Mouse (Mus musculus) limb, embryonic 11.5 days (tissue): Measurements from ENCODE around the gene Prkca. TPM values are rescaled to one million over a fixed set of nuclear protein-coding genes. Genes with fewer than 3 reads are reported as not detected.

ENCODE experiments used
- ATAC-seq: fragments of 200-750 bp; cut with Nextera tagmentation; 2 replicates; pipeline ENCODE4 v1.8.0; 2017; ENCODE audit warnings: low read depth; ENCODE audit not compliant: insufficient number of reproducible peaks, low FRiP score, low TSS enrichment
- DNase-seq: peaks from one replicate; pipeline ENCODE4 v3.0.0-alpha.2; 2015; ENCODE audit warnings: low spot score
- H3K27ac ChIP-seq: fragments of 300-500 bp; sonication (generic); replicated peaks from 2 replicates; pipeline ENCODE4 v1.5.1; 2014; ENCODE audit warnings: low read depth, mild to moderate bottlenecking, low read length
- H3K27me3 ChIP-seq: fragments of 300-500 bp; sonication (generic); 2 replicates; pipeline ENCODE4 v1.6.1; 2014; ENCODE audit warnings: mild to moderate bottlenecking, low read length, mixed read lengths; ENCODE audit not compliant: control insufficient read depth, insufficient read depth
- H3K36me3 ChIP-seq: fragments of 300-500 bp; sonication (generic); 2 replicates; pipeline ENCODE4 v1.6.1; 2014; ENCODE audit warnings: mild to moderate bottlenecking, low read length, moderate library complexity, mixed read lengths; ENCODE audit not compliant: control insufficient read depth, insufficient read depth
- H3K4me1 ChIP-seq: fragments of 300-500 bp; sonication (generic); 2 replicates; pipeline ENCODE4 v1.6.1; 2014; ENCODE audit warnings: low read length, mixed read lengths; ENCODE audit not compliant: control insufficient read depth, insufficient read depth
- H3K4me2 ChIP-seq: fragments of 300-500 bp; sonication (generic); 2 replicates; pipeline ENCODE4 v1.6.1; 2014; ENCODE audit warnings: low read depth, mild to moderate bottlenecking, moderate library complexity; ENCODE audit not compliant: severe bottlenecking
- H3K4me3 ChIP-seq: fragments of 300-500 bp; sonication (generic); 2 replicates; pipeline ENCODE4 v1.5.1; 2014; ENCODE audit warnings: low read depth, low read length
- H3K9ac ChIP-seq: fragments of 300-500 bp; sonication (generic); 2 replicates; pipeline ENCODE4 v1.6.1; 2014; ENCODE audit warnings: mild to moderate bottlenecking, low read length
- H3K9me3 ChIP-seq: fragments of 300-500 bp; sonication (generic); 2 replicates; pipeline ENCODE4 v1.6.1; 2016; ENCODE audit warnings: low read length; ENCODE audit not compliant: control insufficient read depth
- WGBS: fragments of 180-500 bp; shearing (Covaris S2); extraction: QIAGEN DNeasy Blood & Tissue Kit; methylation state at CpG from one replicate; pipeline ENCODE4 v1.1.7; 2014; 5-methylcytosine and 5-hydroxymethylcytosine counted together
- polyA plus RNA-seq: library from polyadenylated mRNA; unstranded; fragments of >200 nt; fragmentation: Nextera tagmentation; extraction: Ambion mirVana; gene quantifications from 2 replicates; pipeline ENCODE4 v1.2.1, GENCODE M21; 2014

Prkca gene
- polyA plus RNA-seq, 1 experiment from 2014 or later: 6.3 TPM

- H3K9ac ChIP-seq: no peak overlapping the region
- H3K36me3 ChIP-seq: no peaks in the 10 kb centered on the region
- no peak for ATAC-seq
- no peak overlapping the region for H3K4me3 ChIP-seq
- H3K27ac ChIP-seq: no peak overlapping the region
- 61% methylated on average over 12 of the region's 12 CpGs for WGBS
- H3K4me2 ChIP-seq: no peak overlapping the region
- H3K4me1 ChIP-seq: 0 out of 2 replicates have a peak, but pooled peaks cover 5% of the 10 kb centered on the region
- H3K9me3 ChIP-seq: no peaks in the 10 kb centered on the region
- no peak for DNase-seq
- H3K27me3 ChIP-seq: no peaks in the 10 kb centered on the region
Observed at GRCm38 (mm10) chr11:108268421-108269322, 75.1 kb downstream of the Prkca start.

- DNase-seq (no peak), ATAC-seq (no peak)
- Histone ChIP-seq H3K4me3 (no peak overlapping the region), H3K36me3 (no peaks in the 10 kb centered on the region), H3K27ac (no peak overlapping the region), H3K4me2 (no peak overlapping the region), H3K9me3 (no peaks in the 10 kb centered on the region), H3K9ac (no peak overlapping the region), H3K4me1 (0 out of 2 replicates have a peak, but pooled peaks cover 5% of the 10 kb centered on the region), H3K27me3 (no peaks in the 10 kb centered on the region)
- WGBS: 82% methylated on average over 7 of the region's 7 CpGs
Observed at GRCm38 (mm10) chr11:108267825-108268224, 75.9 kb downstream of the Prkca start.

- 0 out of 2 replicates have a peak, but pooled peaks cover 5% of the 10 kb centered on the region for H3K4me1 ChIP-seq
- DNase-seq (no peak), ATAC-seq (no peak)
- no peaks in the 10 kb centered on the region for H3K36me3 ChIP-seq
- H3K4me2 ChIP-seq: no peak overlapping the region
- H3K9me3 ChIP-seq: no peaks in the 10 kb centered on the region
- no peaks in the 10 kb centered on the region for H3K27me3 ChIP-seq
- H3K9ac ChIP-seq: no peak overlapping the region
- WGBS: 71% methylated on average over 3 of the region's 3 CpGs
- no peak overlapping the region for H3K27ac ChIP-seq
- no peak overlapping the region for H3K4me3 ChIP-seq
Observed at GRCm38 (mm10) chr11:108267066-108267465, 76.7 kb downstream of the Prkca start.

- Histone ChIP-seq H3K9me3 (no peaks in the 10 kb centered on the region), H3K36me3 (no peaks in the 10 kb centered on the region), H3K4me1 (0 out of 2 replicates have a peak, but pooled peaks cover 5% of the 10 kb centered on the region), H3K4me3 (no peak overlapping the region), H3K4me2 (no peak overlapping the region), H3K27me3 (no peaks in the 10 kb centered on the region), H3K9ac (no peak overlapping the region), H3K27ac (no peak overlapping the region)
- 71% methylated on average over 1 of the region's 1 CpGs for WGBS
- DNase-seq: no peak
- ATAC-seq: no peak
Observed at GRCm38 (mm10) chr11:108263868-108264267, 79.9 kb downstream of the Prkca start.

- H3K4me2 ChIP-seq: no peak overlapping the region
- H3K9me3 ChIP-seq: no peaks in the 10 kb centered on the region
- H3K4me3 ChIP-seq: no peak overlapping the region
- no peaks in the 10 kb centered on the region for H3K36me3 ChIP-seq
- H3K9ac ChIP-seq: no peak overlapping the region
- no peak for ATAC-seq
- no peak for DNase-seq
- 66% methylated on average over 3 of the region's 3 CpGs for WGBS
- 0 out of 2 replicates have a peak, but pooled peaks cover 5% of the 10 kb centered on the region for H3K4me1 ChIP-seq
- no peak overlapping the region for H3K27ac ChIP-seq
- no peaks in the 10 kb centered on the region for H3K27me3 ChIP-seq
Observed at GRCm38 (mm10) chr11:108263406-108263805, 80.3 kb downstream of the Prkca start.

GRCm38 (mm10) chr11:108261751-108262160, 82.0 kb downstream of the Prkca start:
- no peak overlapping the region for H3K4me2 ChIP-seq
- H3K9ac ChIP-seq: no peak overlapping the region
- no peaks in the 10 kb centered on the region for H3K9me3 ChIP-seq
- ATAC-seq (no peak), DNase-seq (no peak)
- H3K27me3 ChIP-seq: no peaks in the 10 kb centered on the region
- 68% methylated on average over 7 of the region's 7 CpGs for WGBS
- no peaks in the 10 kb centered on the region for H3K36me3 ChIP-seq
- no peak overlapping the region for H3K27ac ChIP-seq
- 0 out of 2 replicates have a peak, but pooled peaks cover 5% of the 10 kb centered on the region for H3K4me1 ChIP-seq
- H3K4me3 ChIP-seq: no peak overlapping the region

GRCm38 (mm10) chr11:108260775-108261517, 82.8 kb downstream of the Prkca start:
- Histone ChIP-seq H3K9me3 (no peaks in the 10 kb centered on the region), H3K4me3 (no peak overlapping the region), H3K4me1 (0 out of 2 replicates have a peak, but pooled peaks cover 5% of the 10 kb centered on the region), H3K4me2 (no peak overlapping the region), H3K9ac (no peak overlapping the region), H3K36me3 (no peaks in the 10 kb centered on the region), H3K27me3 (no peaks in the 10 kb centered on the region), H3K27ac (no peak overlapping the region)
- DNase-seq (no peak), ATAC-seq (peak; percentile 54)
- WGBS: 74% methylated on average over 6 of the region's 6 CpGs

GRCm38 (mm10) chr11:108259391-108259790, 84.3 kb downstream of the Prkca start:
- WGBS: 79% methylated on average over 4 of the region's 4 CpGs
- no peak overlapping the region for H3K4me2 ChIP-seq
- H3K27me3 ChIP-seq: no peaks in the 10 kb centered on the region
- H3K9me3 ChIP-seq: no peaks in the 10 kb centered on the region
- ATAC-seq (no peak), DNase-seq (no peak)
- no peak overlapping the region for H3K9ac ChIP-seq
- no peak overlapping the region for H3K27ac ChIP-seq
- H3K4me1 ChIP-seq: 0 out of 2 replicates have a peak, but pooled peaks cover 5% of the 10 kb centered on the region
- H3K36me3 ChIP-seq: no peaks in the 10 kb centered on the region
- no peak overlapping the region for H3K4me3 ChIP-seq
